Mouse (Mus musculus): Measurements from ENCODE around the gene Taf4.

Taf4 gene

GRCm38 (mm10) chr2:179982715-179983114 lies 6.3 kb upstream of the Taf4 start:
- in situ Hi-C loops (cut with MboI, MseI) = no loop called here

GRCm38 (mm10) chr2:179980616-179981015 lies 4.2 kb upstream of the Taf4 start:
- in situ Hi-C loops (cut with MboI, MseI) = no loop called here

GRCm38 (mm10) chr2:179979836-179980235 lies 3.4 kb upstream of the Taf4 start:
- in situ Hi-C loops (cut with MboI, MseI) = no loop called here

GRCm38 (mm10) chr2:179978250-179978649 lies 1.8 kb upstream of the Taf4 start:
- in situ Hi-C loops (cut with MboI, MseI) = no loop called here

- in situ Hi-C loops (cut with MboI, MseI) = no loop called here
Observed at GRCm38 (mm10) chr2:179977344-179978025, 1.0 kb upstream of the Taf4 start.

- in situ Hi-C loops (cut with MboI, MseI) = no loop called here
Observed at GRCm38 (mm10) chr2:179976295-179976627, 185 bp downstream of the Taf4 start.

GRCm38 (mm10) chr2:179975851-179976250 lies 595 bp downstream of the Taf4 start:
- in situ Hi-C loops (cut with MboI, MseI) = no loop called here

- in situ Hi-C loops (cut with MboI, MseI) = loop anchor here in 1 of 2 experiments (5.0 kb wide), 1 partner anchor 72 kb away; no protein-coding TSS in a partner anchor
Observed at GRCm38 (mm10) chr2:179974651-179975471, 1.6 kb downstream of the Taf4 start.

GRCm38 (mm10) chr2:179973871-179974628 lies 2.4 kb downstream of the Taf4 start:
- in situ Hi-C loops (cut with MboI, MseI) = loop anchor here in 1 of 2 experiments (5.0 kb wide), 1 partner anchor 73 kb away; no protein-coding TSS in a partner anchor

- in situ Hi-C loops (cut with MboI, MseI) = loop anchor here in 1 of 2 experiments (5.0 kb wide), 1 partner anchor 75 kb away; no protein-coding TSS in a partner anchor
Observed at GRCm38 (mm10) chr2:179972406-179972805, 4.0 kb downstream of the Taf4 start.

GRCm38 (mm10) chr2:179971891-179972290 lies 4.6 kb downstream of the Taf4 start:
- in situ Hi-C loops (cut with MboI, MseI) = loop anchor here in 1 of 2 experiments (5.0 kb wide), 1 partner anchor 75 kb away; no protein-coding TSS in a partner anchor

- in situ Hi-C loops (cut with MboI, MseI) = loop anchor here in 1 of 2 experiments (5.0 kb wide), 1 partner anchor 47 kb away; no protein-coding TSS in a partner anchor
Observed at GRCm38 (mm10) chr2:179969137-179969536, 7.3 kb downstream of the Taf4 start.

GRCm38 (mm10) chr2:179967633-179968032 lies 8.8 kb downstream of the Taf4 start:
- in situ Hi-C loops (cut with MboI, MseI) = loop anchor here in 1 of 2 experiments (5.0 kb wide), 1 partner anchor 45 kb away; no protein-coding TSS in a partner anchor

GRCm38 (mm10) chr2:179961420-179961819 lies 15.0 kb downstream of the Taf4 start:
- in situ Hi-C loops (cut with MboI, MseI) = no loop called here

- in situ Hi-C loops (cut with MboI, MseI) = no loop called here
Observed at GRCm38 (mm10) chr2:179960327-179960726, 16.1 kb downstream of the Taf4 start.

GRCm38 (mm10) chr2:179959391-179959790 lies 17.1 kb downstream of the Taf4 start:
- in situ Hi-C loops (cut with MboI, MseI) = no loop called here

- in situ Hi-C loops (cut with MboI, MseI) = no loop called here
Observed at GRCm38 (mm10) chr2:179951542-179952524, 24.6 kb downstream of the Taf4 start.

- in situ Hi-C loops (cut with MboI, MseI) = no loop called here
Observed at GRCm38 (mm10) chr2:179948820-179949219, 27.6 kb downstream of the Taf4 start.

- in situ Hi-C loops (cut with MboI, MseI) = no loop called here
Observed at GRCm38 (mm10) chr2:179947607-179948006, 28.8 kb downstream of the Taf4 start.

GRCm38 (mm10) chr2:179946496-179946895 lies 29.9 kb downstream of the Taf4 start:
- in situ Hi-C loops (cut with MboI, MseI) = no loop called here

Measured in T-helper 17 cell (primary cell).